Mouse (Mus musculus) Patski (cell line): ENCODE measurements around the gene Vcl. TPM values are rescaled to one million over a fixed set of nuclear protein-coding genes. Genes with fewer than 3 reads are reported as not detected.
A peak's percentile ranks its signal among the peaks of the same experiment; 100 is the strongest.

ENCODE experiments used
- ATAC-seq: fragments of 100-300 bp; one replicate; pipeline ENCODE4 v1.8.0; 2021
- CTCF ChIA-PET: fragments of 350-600 bp; sonication (Branson Sonifier 250); formaldehyde crosslinking; loops from one replicate; lab custom pipeline; 2022; ENCODE audit warnings: inconsistent platforms; lab: Charles Lee
- POLR2A ChIA-PET: fragments of 350-600 bp; sonication (Branson Sonifier 250); formaldehyde crosslinking; loops from one replicate; lab custom pipeline; 2022; ENCODE audit warnings: antibody characterized with exemption, inconsistent platforms; lab: Charles Lee
- DNase-seq: peaks from one replicate; pipeline ENCODE4 v3.0.0-alpha.2; 2011; ENCODE audit warnings: low read depth, low spot score
- H3K27me3 ChIP-seq: fragments of 371-371 bp; one replicate; pipeline ENCODE4 v1.5.1; 2021
- CTCF ChIP-seq: fragments of 100-300 bp; IDR thresholded peaks from one replicate; pipeline ENCODE4 v1.5.1; 2021
- in situ Hi-C: fragments of 300-500 bp; cut with MboI; formaldehyde crosslinking; loops from 3 replicates; pipeline ENCODE4 v1.11.1; 2018; ENCODE audit warnings: low pct_unique_long_range_greater_than_20kb, mixed read lengths
- polyA plus RNA-seq: library from polyadenylated mRNA; unstranded; gene quantifications from one replicate; pipeline ENCODE4 v1.2.3, GENCODE M21; 2021

Vcl gene
- polyA plus RNA-seq, 1 experiment from 2014 or later = 255 TPM

- ATAC-seq = peak; percentile 60
- no peak for DNase-seq
- in situ Hi-C loops = no loop called here
- no peak for TF ChIP-seq CTCF
- CTCF ChIA-PET = no interaction called here
- no peaks in the 10 kb centered on the region for H3K27me3 ChIP-seq
- POLR2A ChIA-PET = no interaction called here
Measured at GRCm38 (mm10) chr14:20969066-20969465, 39.9 kb downstream of the Vcl start.

- ChIA-PET POLR2A (interaction anchor here (0.7 to 1.1 kb wide), 4 partner anchors 9 to 55 kb away, joined by 3 read pairs; no protein-coding TSS in a partner anchor), CTCF (interaction anchor here (2.1 kb wide), 1 partner anchor 22 kb away, joined by 7 read pairs; no protein-coding TSS in a partner anchor)
- no peak for TF ChIP-seq CTCF
- in situ Hi-C loops = loop anchor here (5.0 kb wide), 1 partner anchor 38 kb away; no protein-coding TSS in a partner anchor
- DNase-seq = no peak
- no peaks in the 10 kb centered on the region for H3K27me3 ChIP-seq
- ATAC-seq = no peak
Measured at GRCm38 (mm10) chr14:20970389-20970788, 41.2 kb downstream of the Vcl start.

GRCm38 (mm10) chr14:20970927-20971326, 41.7 kb downstream of the Vcl start:
- CTCF ChIA-PET = interaction anchor here (2.1 kb wide), 1 partner anchor 21 kb away, joined by 7 read pairs; no protein-coding TSS in a partner anchor
- in situ Hi-C loops = loop anchor here (5.0 kb wide), 1 partner anchor 39 kb away; no protein-coding TSS in a partner anchor
- no peak for TF ChIP-seq CTCF
- ATAC-seq (no peak), DNase-seq (no peak)
- POLR2A ChIA-PET = interaction anchor here (0.7 to 1.1 kb wide), 4 partner anchors 8 to 56 kb away, joined by 3 read pairs; no protein-coding TSS in a partner anchor
- H3K27me3 ChIP-seq = no peaks in the 10 kb centered on the region

- peak; percentile 51 for ATAC-seq
- no peak for TF ChIP-seq CTCF
- no peaks in the 10 kb centered on the region for H3K27me3 ChIP-seq
- ChIA-PET POLR2A (no interaction called here), CTCF (interaction anchor here (1.5 kb wide), 1 partner anchor 26 kb away, joined by 3 read pairs; no protein-coding TSS in a partner anchor)
- in situ Hi-C loops = loop anchor here (5.0 kb wide), 1 partner anchor 42 kb away; no protein-coding TSS in a partner anchor
- no peak for DNase-seq
Measured at GRCm38 (mm10) chr14:20973821-20974220, 44.6 kb downstream of the Vcl start.

DNA sequence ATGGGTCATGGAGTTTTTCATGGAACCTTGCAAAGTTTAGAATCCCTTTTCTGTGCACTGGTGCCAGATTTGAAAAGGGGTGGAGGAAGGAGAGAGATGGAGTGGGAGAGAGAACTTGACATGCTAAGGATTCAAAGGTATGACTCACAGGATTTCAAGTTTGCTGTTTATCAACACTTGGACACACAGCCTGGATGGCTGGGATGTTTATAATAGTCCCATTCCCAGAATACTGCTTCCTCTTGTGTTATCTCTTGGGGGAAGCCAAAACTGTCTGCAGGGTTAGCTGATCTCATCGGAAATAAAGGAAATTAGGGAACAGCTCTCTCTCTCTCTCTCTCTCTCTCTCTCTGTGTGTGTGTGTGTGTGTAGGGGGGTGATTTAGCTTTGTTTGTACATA, 47.5 kb downstream of the Vcl start:
- ChIA-PET POLR2A (interaction anchor here (0.6 kb wide), 1 partner anchor 10 kb away, joined by 4 read pairs; no protein-coding TSS in a partner anchor), CTCF (interaction anchor here (1.1 kb wide), 1 partner anchor 16 kb away, joined by 4 read pairs; no protein-coding TSS in a partner anchor)
- no peak for ATAC-seq
- in situ Hi-C loops = no loop called here
- no peak for DNase-seq
- TF ChIP-seq CTCF = no peak
- no peaks in the 10 kb centered on the region for H3K27me3 ChIP-seq

GRCm38 (mm10) chr14:20977726-20978125, 48.5 kb downstream of the Vcl start:
- TF ChIP-seq CTCF = no peak
- CTCF ChIA-PET = interaction anchor here (1.0 to 1.2 kb wide), 3 partner anchors 13 to 15 kb away, joined by 3 to 4 read pairs (median 3); no protein-coding TSS in a partner anchor

GRCm38 (mm10) chr14:20983832-20984231, 54.6 kb downstream of the Vcl start:
- ChIA-PET POLR2A (interaction anchor here (0.7 kb wide), 1 partner anchor 29 kb away, joined by 3 read pairs; no protein-coding TSS in a partner anchor), CTCF (interaction anchor here (1.3 to 1.6 kb wide), 2 partner anchors 16 to 99 kb away, joined by 3 to 5 read pairs; no protein-coding TSS in a partner anchor)
- TF ChIP-seq CTCF = no peak
- ATAC-seq (no peak), DNase-seq (no peak)
- H3K27me3 ChIP-seq = no peaks in the 10 kb centered on the region
- in situ Hi-C loops = no loop called here

More at GRCm38 (mm10) chr14:20977726-20978125, 48.5 kb downstream of the Vcl start:
- POLR2A ChIA-PET = interaction anchor here (1.6 kb wide), 1 partner anchor 39 kb away, joined by 3 read pairs; no protein-coding TSS in a partner anchor
- no peak for DNase-seq
- no peak for ATAC-seq
- H3K27me3 ChIP-seq = no peaks in the 10 kb centered on the region
- in situ Hi-C loops = no loop called here

DNA sequence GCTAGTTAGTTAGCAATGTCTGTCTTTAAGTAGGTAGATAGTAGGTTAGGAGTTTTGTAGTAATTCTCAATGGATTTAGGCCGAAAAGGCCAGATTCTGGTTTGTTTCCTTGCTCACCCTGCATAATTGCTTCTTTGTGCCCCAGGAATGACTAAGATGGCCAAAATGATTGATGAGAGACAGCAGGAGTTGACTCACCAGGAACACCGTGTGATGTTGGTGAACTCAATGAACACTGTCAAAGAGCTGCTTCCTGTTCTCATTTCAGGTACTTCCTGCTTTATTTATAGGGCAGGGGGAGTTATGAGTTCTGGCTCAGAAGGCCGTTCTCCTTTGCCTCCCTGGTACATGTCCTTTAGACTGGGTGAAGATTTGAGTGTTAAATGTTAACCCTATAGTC, 56.3 kb downstream of the Vcl start:
- ChIA-PET CTCF (interaction anchor here (0.9 kb wide), 1 partner anchor 55 kb away, joined by 3 read pairs; no protein-coding TSS in a partner anchor), POLR2A (interaction anchor here (0.8 to 0.9 kb wide), 2 partner anchors 13 to 15 kb away, joined by 3 read pairs; no protein-coding TSS in a partner anchor)
- H3K27me3 ChIP-seq = no peaks in the 10 kb centered on the region
- in situ Hi-C loops = no loop called here
- DNase-seq (no peak), ATAC-seq (no peak)
- TF ChIP-seq CTCF = no peak

DNA sequence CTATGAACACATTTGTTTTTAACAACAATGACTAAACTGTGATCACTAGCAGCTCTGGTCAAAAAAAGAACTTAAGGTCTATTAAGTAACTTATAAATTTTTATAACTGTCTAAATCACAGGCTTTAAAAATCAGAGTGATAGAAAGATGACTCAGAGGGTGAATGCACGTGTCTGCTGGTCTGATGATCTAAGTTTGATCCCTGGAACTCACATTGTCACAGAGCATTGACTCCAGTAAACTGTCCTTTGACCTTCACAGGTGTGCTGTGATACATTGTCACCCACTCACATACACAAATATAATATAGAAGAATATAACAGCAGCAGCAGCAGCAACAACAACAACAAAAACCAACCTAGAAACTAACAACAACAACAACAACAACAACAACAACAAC, 62.3 kb downstream of the Vcl start:
- CTCF ChIA-PET = interaction anchor here (1.8 to 2.4 kb wide), 3 partner anchors 9 to 117 kb away, joined by 6 to 7 read pairs (median 6); no protein-coding TSS in a partner anchor
- POLR2A ChIA-PET = interaction anchor here (1.1 to 2.7 kb wide), 3 partner anchors 16 to 62 kb away, joined by 3 to 12 read pairs (median 3); partner anchors contain the start of gene Vcl
- no peak for ATAC-seq
- DNase-seq = no peak
- no peak for TF ChIP-seq CTCF
- no peaks in the 10 kb centered on the region for H3K27me3 ChIP-seq
- in situ Hi-C loops = loop anchor here (5.0 kb wide), 2 partner anchors 104 to 189 kb away; no protein-coding TSS in a partner anchor

GRCm38 (mm10) chr14:20993067-20993691, 64.0 kb downstream of the Vcl start:
- CTCF ChIA-PET = interaction anchor here (0.8 to 2.2 kb wide), 8 partner anchors 10 to 189 kb away, joined by 3 to 9 read pairs (median 5); no protein-coding TSS in a partner anchor
- DNase-seq (no peak), ATAC-seq (no peak)
- TF ChIP-seq CTCF = peak; percentile 78
- POLR2A ChIA-PET = interaction anchor here (0.6 to 2.7 kb wide), 3 partner anchors 61 to 200 kb away, joined by 3 to 12 read pairs (median 8); partner anchors contain the start of gene Vcl
- in situ Hi-C loops = loop anchor here (5.0 kb wide), 2 partner anchors 106 to 191 kb away; no protein-coding TSS in a partner anchor
- no peaks in the 10 kb centered on the region for H3K27me3 ChIP-seq
